Mouse (Mus musculus): ENCODE results near the gene Elf4. TPM values are rescaled to one million over a fixed set of nuclear protein-coding genes. Genes with fewer than 3 reads are reported as not detected.

Elf4 gene
- 17.7 and 19.8 TPM in 2 replicates for polyA plus RNA-seq (2014; fragmentation: Nextera tagmentation; extraction: Ambion mirVana)

GRCm38 (mm10) chrX:48462754-48463507, at the start of gene Elf4:
Gene Elf4 (minus strand): TSS chrX:48463132.
- H3K9ac ChIP-seq (ENCODE audit: low read length) = 0 out of 2 replicates have a peak within 1 kb of the TSS, but pooled peaks have one; percentile 39
- 12% methylated on average over 38 of the region's 38 CpGs for WGBS

GRCm38 (mm10) chrX:48493763-48494162, 30.8 kb upstream of the Elf4 start:
- peaks cover 35% of the 10 kb centered on the region for H3K36me3 ChIP-seq (ENCODE audit: control insufficient read depth, insufficient read depth, low read length)
- H3K27me3 ChIP-seq (replicated peaks; ENCODE audit: control insufficient read depth, insufficient read depth, low read length) = no peaks in the 10 kb centered on the region
- ATAC-seq (replicated peaks; ENCODE audit: low FRiP score, low TSS enrichment, low read depth) (no peak), DNase-seq (ENCODE audit: low spot score) (no peak)
- H3K4me1 ChIP-seq (replicated peaks; ENCODE audit: control insufficient read depth, insufficient read depth, low read length) = no peaks in the 10 kb centered on the region
- no peak overlapping the region for H3K9ac ChIP-seq (ENCODE audit: low read length)
- no peaks in the 10 kb centered on the region for H3K9me3 ChIP-seq (ENCODE audit: control insufficient read depth, low read length)
- H3K27ac ChIP-seq (ENCODE audit: low read depth) = no peak overlapping the region
- WGBS = 87% methylated on average over 8 of the region's 8 CpGs
- no peak overlapping the region for H3K4me2 ChIP-seq (ENCODE audit: low read length)
- no peak overlapping the region for H3K4me3 ChIP-seq (ENCODE audit: low read depth, low read length)

More at GRCm38 (mm10) chrX:48462754-48463507, at the start of gene Elf4:
- Histone ChIP-seq H3K4me2 (ENCODE audit: low read length) (peak within 1 kb of the TSS; percentile 59), H3K36me3 (ENCODE audit: control insufficient read depth, insufficient read depth, low read length) (no peaks in the 10 kb centered on the region), H3K27me3 (replicated peaks; ENCODE audit: control insufficient read depth, insufficient read depth, low read length) (no peaks in the 10 kb centered on the region), H3K4me3 (ENCODE audit: low read depth, low read length) (peak within 1 kb of the TSS; percentile 32), H3K9me3 (ENCODE audit: control insufficient read depth, low read length) (no peaks in the 10 kb centered on the region), H3K4me1 (replicated peaks; ENCODE audit: control insufficient read depth, insufficient read depth, low read length) (no peaks in the 10 kb centered on the region), H3K27ac (ENCODE audit: low read depth) (no peak within 1 kb of the TSS)
- DNase-seq (ENCODE audit: low spot score) (peak; percentile 86), ATAC-seq (replicated peaks; ENCODE audit: low FRiP score, low TSS enrichment, low read depth) (peak; percentile 87)

- no peak overlapping the region for H3K27ac ChIP-seq (ENCODE audit: low read depth)
- ATAC-seq (replicated peaks; ENCODE audit: low FRiP score, low TSS enrichment, low read depth) (no peak), DNase-seq (ENCODE audit: low spot score) (no peak)
- H3K36me3 ChIP-seq (ENCODE audit: control insufficient read depth, insufficient read depth, low read length) = peaks cover 25% of the 10 kb centered on the region
- H3K9me3 ChIP-seq (ENCODE audit: control insufficient read depth, low read length) = no peaks in the 10 kb centered on the region
- H3K4me2 ChIP-seq (ENCODE audit: low read length) = no peak overlapping the region
- H3K27me3 ChIP-seq (replicated peaks; ENCODE audit: control insufficient read depth, insufficient read depth, low read length) = no peaks in the 10 kb centered on the region
- H3K4me3 ChIP-seq (ENCODE audit: low read depth, low read length) = no peak overlapping the region
- H3K4me1 ChIP-seq (replicated peaks; ENCODE audit: control insufficient read depth, insufficient read depth, low read length) = no peaks in the 10 kb centered on the region
- H3K9ac ChIP-seq (ENCODE audit: low read length) = no peak overlapping the region
- 90% methylated on average over 7 of the region's 7 CpGs for WGBS
Measured at GRCm38 (mm10) chrX:48481687-48482086, 18.8 kb upstream of the Elf4 start.

GRCm38 (mm10) chrX:48481095-48481494, 18.2 kb upstream of the Elf4 start:
- Histone ChIP-seq H3K36me3 (ENCODE audit: control insufficient read depth, insufficient read depth, low read length) (peaks cover 26% of the 10 kb centered on the region), H3K4me3 (ENCODE audit: low read depth, low read length) (no peak overlapping the region), H3K9me3 (ENCODE audit: control insufficient read depth, low read length) (no peaks in the 10 kb centered on the region), H3K4me2 (ENCODE audit: low read length) (no peak overlapping the region), H3K27ac (ENCODE audit: low read depth) (no peak overlapping the region), H3K4me1 (replicated peaks; ENCODE audit: control insufficient read depth, insufficient read depth, low read length) (no peaks in the 10 kb centered on the region), H3K9ac (ENCODE audit: low read length) (no peak overlapping the region), H3K27me3 (replicated peaks; ENCODE audit: control insufficient read depth, insufficient read depth, low read length) (no peaks in the 10 kb centered on the region)
- no peak for DNase-seq (ENCODE audit: low spot score)
- 91% methylated on average over 4 of the region's 4 CpGs for WGBS
- ATAC-seq (replicated peaks; ENCODE audit: low FRiP score, low TSS enrichment, low read depth) = no peak

- no peaks in the 10 kb centered on the region for H3K4me1 ChIP-seq (replicated peaks; ENCODE audit: control insufficient read depth, insufficient read depth, low read length)
- WGBS = 73% methylated on average over 3 of the region's 3 CpGs
- H3K4me2 ChIP-seq (ENCODE audit: low read length) = no peak overlapping the region
- no peaks in the 10 kb centered on the region for H3K27me3 ChIP-seq (replicated peaks; ENCODE audit: control insufficient read depth, insufficient read depth, low read length)
- DNase-seq (ENCODE audit: low spot score) = no peak
- H3K9ac ChIP-seq (ENCODE audit: low read length) = no peak overlapping the region
- H3K9me3 ChIP-seq (ENCODE audit: control insufficient read depth, low read length) = no peaks in the 10 kb centered on the region
- no peak overlapping the region for H3K27ac ChIP-seq (ENCODE audit: low read depth)
- H3K4me3 ChIP-seq (ENCODE audit: low read depth, low read length) = no peak overlapping the region
- no peak for ATAC-seq (replicated peaks; ENCODE audit: low FRiP score, low TSS enrichment, low read depth)
- no peaks in the 10 kb centered on the region for H3K36me3 ChIP-seq (ENCODE audit: control insufficient read depth, insufficient read depth, low read length)
Measured at GRCm38 (mm10) chrX:48467355-48467946, 4.5 kb upstream of the Elf4 start.

DNA sequence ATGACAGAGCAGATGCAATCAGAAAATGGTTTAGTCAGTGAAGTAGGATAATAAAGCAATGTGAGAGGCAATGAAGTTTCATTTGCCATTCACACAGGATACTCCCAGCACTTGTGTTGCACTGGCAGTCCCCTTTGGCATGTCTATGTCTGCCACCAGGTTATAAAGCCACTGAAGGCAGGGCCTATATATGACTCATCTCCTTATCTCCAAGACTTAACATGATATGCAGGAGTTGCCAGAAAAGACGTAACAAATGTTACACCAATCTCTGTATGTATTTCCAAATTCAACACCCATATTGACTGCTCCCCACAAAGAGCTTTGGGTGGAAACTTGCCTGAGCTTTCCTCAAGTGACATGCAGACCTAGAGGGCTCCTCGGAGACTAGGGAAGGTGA, 3.2 kb upstream of the Elf4 start:
- WGBS = 84% methylated on average over 2 of the region's 2 CpGs
- H3K27ac ChIP-seq (ENCODE audit: low read depth) = no peak overlapping the region

DNA sequence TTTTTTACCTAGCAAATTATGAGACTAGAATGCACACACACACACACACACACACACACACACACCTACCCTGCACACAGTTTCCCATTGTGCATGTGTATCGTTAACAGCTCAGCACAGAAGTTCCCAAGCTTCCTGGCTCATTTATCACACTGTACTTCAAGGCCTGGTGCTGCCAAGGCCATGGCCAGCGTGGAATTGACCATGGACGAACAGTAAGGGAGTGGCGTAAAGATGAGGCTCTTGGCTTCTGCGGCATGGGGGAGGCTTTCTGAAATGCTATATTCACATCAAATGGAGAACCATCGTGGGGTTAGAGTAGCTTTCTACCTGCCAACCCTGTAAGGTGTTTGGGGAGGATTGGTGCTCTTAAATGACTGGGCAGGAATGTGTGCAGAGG, 1.5 kb upstream of the Elf4 start:
- H3K36me3 ChIP-seq (ENCODE audit: control insufficient read depth, insufficient read depth, low read length) = no peaks in the 10 kb centered on the region
- 91% methylated on average over 6 of the region's 6 CpGs for WGBS
- no peak overlapping the region for H3K27ac ChIP-seq (ENCODE audit: low read depth)
- no peak overlapping the region for H3K9ac ChIP-seq (ENCODE audit: low read length)
- no peaks in the 10 kb centered on the region for H3K4me1 ChIP-seq (replicated peaks; ENCODE audit: control insufficient read depth, insufficient read depth, low read length)
- no peak overlapping the region for H3K4me2 ChIP-seq (ENCODE audit: low read length)
- no peak for ATAC-seq (replicated peaks; ENCODE audit: low FRiP score, low TSS enrichment, low read depth)
- no peak overlapping the region for H3K4me3 ChIP-seq (ENCODE audit: low read depth, low read length)
- no peak for DNase-seq (ENCODE audit: low spot score)
- no peaks in the 10 kb centered on the region for H3K9me3 ChIP-seq (ENCODE audit: control insufficient read depth, low read length)
- no peaks in the 10 kb centered on the region for H3K27me3 ChIP-seq (replicated peaks; ENCODE audit: control insufficient read depth, insufficient read depth, low read length)

More for the DNA sequence above, 3.2 kb upstream of the Elf4 start:
- DNase-seq (ENCODE audit: low spot score) (no peak), ATAC-seq (replicated peaks; ENCODE audit: low FRiP score, low TSS enrichment, low read depth) (no peak)
- no peak overlapping the region for H3K4me2 ChIP-seq (ENCODE audit: low read length)
- no peaks in the 10 kb centered on the region for H3K9me3 ChIP-seq (ENCODE audit: control insufficient read depth, low read length)
- no peaks in the 10 kb centered on the region for H3K4me1 ChIP-seq (replicated peaks; ENCODE audit: control insufficient read depth, insufficient read depth, low read length)
- no peak overlapping the region for H3K9ac ChIP-seq (ENCODE audit: low read length)
- H3K36me3 ChIP-seq (ENCODE audit: control insufficient read depth, insufficient read depth, low read length) = no peaks in the 10 kb centered on the region
- H3K27me3 ChIP-seq (replicated peaks; ENCODE audit: control insufficient read depth, insufficient read depth, low read length) = no peaks in the 10 kb centered on the region
- H3K4me3 ChIP-seq (ENCODE audit: low read depth, low read length) = no peak overlapping the region

DNA sequence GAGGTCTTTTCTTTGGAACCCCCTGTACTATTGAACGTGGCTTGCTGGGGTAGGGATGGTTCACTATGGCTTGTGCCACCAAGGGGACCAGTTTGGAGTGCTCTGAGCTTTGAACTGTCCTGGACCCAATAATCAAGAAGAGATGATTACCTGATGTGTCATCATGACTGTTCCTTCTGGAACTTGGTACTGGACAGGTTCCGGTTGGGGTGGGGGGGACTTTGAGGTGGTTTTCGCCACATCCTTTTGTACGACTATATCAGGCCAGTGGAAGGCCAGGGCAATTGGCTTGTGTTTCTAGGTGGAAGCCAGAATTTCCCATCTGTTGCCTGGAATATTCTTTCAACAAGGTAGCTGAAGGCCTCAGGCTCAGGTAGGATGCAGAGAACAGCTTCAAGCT, 704 bp upstream of the Elf4 start:
- Histone ChIP-seq H3K4me1 (replicated peaks; ENCODE audit: control insufficient read depth, insufficient read depth, low read length) (no peaks in the 10 kb centered on the region), H3K4me3 (ENCODE audit: low read depth, low read length) (no peak overlapping the region), H3K9me3 (ENCODE audit: control insufficient read depth, low read length) (no peaks in the 10 kb centered on the region), H3K36me3 (ENCODE audit: control insufficient read depth, insufficient read depth, low read length) (no peaks in the 10 kb centered on the region), H3K27me3 (replicated peaks; ENCODE audit: control insufficient read depth, insufficient read depth, low read length) (no peaks in the 10 kb centered on the region), H3K27ac (ENCODE audit: low read depth) (no peak overlapping the region), H3K4me2 (ENCODE audit: low read length) (no peak overlapping the region), H3K9ac (ENCODE audit: low read length) (no peak overlapping the region)
- 96% methylated on average over 4 of the region's 4 CpGs for WGBS
- no peak for DNase-seq (ENCODE audit: low spot score)
- ATAC-seq (replicated peaks; ENCODE audit: low FRiP score, low TSS enrichment, low read depth) = no peak

Measured in intestine, embryonic 14.5 days (tissue).